Mouse (Mus musculus): ENCODE measurements at regions not wholly inside any gene's neighbourhood (a gene's known extent, or its start where the extent isn't known, plus 50 kb on each side); places are given as distances from the start of the nearest gene placed in this dataset.
A peak's percentile ranks its signal among the peaks of the same experiment; 100 is the strongest.

GRCm38 (mm10) chr13:60002098-60002497 lies 175.1 kb downstream of the Gas1 start:
- no peak for ATAC-seq (ENCODE audit: low FRiP score)
- no peak overlapping the region for H3K27ac ChIP-seq (ENCODE audit: low read depth, low read length)
- H3K4me3 ChIP-seq (ENCODE audit: low read depth, low read length) = no peak overlapping the region
- H3K36me3 ChIP-seq (ENCODE audit: control insufficient read depth, insufficient read depth, low read length) = no peaks in the 10 kb centered on the region
- peak; percentile 39 for DNase-seq (ENCODE audit: low spot score, missing footprints)
- H3K27me3 ChIP-seq (ENCODE audit: control insufficient read depth, insufficient read depth, low read length) = no peaks in the 10 kb centered on the region
- H3K9me3 ChIP-seq (ENCODE audit: control insufficient read depth, low read length) = no peaks in the 10 kb centered on the region
- no peak overlapping the region for H3K9ac ChIP-seq (ENCODE audit: low read length)
- WGBS = 91% methylated on average over 8 of the region's 8 CpGs
- no peaks in the 10 kb centered on the region for H3K4me1 ChIP-seq (ENCODE audit: control insufficient read depth, insufficient read depth, low read length)
- H3K4me2 ChIP-seq = no peak overlapping the region

- WGBS = 55% methylated on average over 4 of the region's 4 CpGs
- Histone ChIP-seq H3K27ac (ENCODE audit: low read depth, low read length) (no peak overlapping the region), H3K9ac (ENCODE audit: low read length) (no peak overlapping the region), H3K4me1 (ENCODE audit: control insufficient read depth, insufficient read depth, low read length) (no peaks in the 10 kb centered on the region), H3K36me3 (ENCODE audit: control insufficient read depth, insufficient read depth, low read length) (no peaks in the 10 kb centered on the region), H3K9me3 (ENCODE audit: control insufficient read depth, low read length) (no peaks in the 10 kb centered on the region), H3K27me3 (ENCODE audit: control insufficient read depth, insufficient read depth, low read length) (no peaks in the 10 kb centered on the region), H3K4me3 (ENCODE audit: low read depth, low read length) (no peak overlapping the region), H3K4me2 (no peak overlapping the region)
- DNase-seq (ENCODE audit: low spot score, missing footprints) (no peak), ATAC-seq (ENCODE audit: low FRiP score) (no peak)
These were observed 175.5 kb downstream of the Gas1 start for GRCm38 (mm10) chr13:60001637-60002036.

GRCm38 (mm10) chr13:60000618-60001347 lies 176.4 kb downstream of the Gas1 start:
- no peak for ATAC-seq (ENCODE audit: low FRiP score)
- Histone ChIP-seq H3K36me3 (ENCODE audit: control insufficient read depth, insufficient read depth, low read length) (no peaks in the 10 kb centered on the region), H3K4me3 (ENCODE audit: low read depth, low read length) (no peak overlapping the region), H3K4me2 (no peak overlapping the region), H3K4me1 (ENCODE audit: control insufficient read depth, insufficient read depth, low read length) (no peaks in the 10 kb centered on the region), H3K9me3 (ENCODE audit: control insufficient read depth, low read length) (no peaks in the 10 kb centered on the region), H3K27me3 (ENCODE audit: control insufficient read depth, insufficient read depth, low read length) (no peaks in the 10 kb centered on the region), H3K27ac (ENCODE audit: low read depth, low read length) (no peak overlapping the region), H3K9ac (ENCODE audit: low read length) (no peak overlapping the region)
- 53% methylated on average over 8 of the region's 8 CpGs for WGBS
- DNase-seq (ENCODE audit: low spot score, missing footprints) = peak; percentile 56

GRCm38 (mm10) chr13:59997431-59997830 lies 174.5 kb upstream of the Tut7 start:
- H3K36me3 ChIP-seq (ENCODE audit: control insufficient read depth, insufficient read depth, low read length) = no peaks in the 10 kb centered on the region
- no peak overlapping the region for H3K9ac ChIP-seq (ENCODE audit: low read length)
- DNase-seq (ENCODE audit: low spot score, missing footprints) (no peak), ATAC-seq (ENCODE audit: low FRiP score) (no peak)
- H3K9me3 ChIP-seq (ENCODE audit: control insufficient read depth, low read length) = no peaks in the 10 kb centered on the region
- H3K4me2 ChIP-seq = no peak overlapping the region
- no peak overlapping the region for H3K27ac ChIP-seq (ENCODE audit: low read depth, low read length)
- H3K4me3 ChIP-seq (ENCODE audit: low read depth, low read length) = no peak overlapping the region
- 92% methylated on average over 3 of the region's 3 CpGs for WGBS
- H3K4me1 ChIP-seq (ENCODE audit: control insufficient read depth, insufficient read depth, low read length) = no peaks in the 10 kb centered on the region
- no peaks in the 10 kb centered on the region for H3K27me3 ChIP-seq (ENCODE audit: control insufficient read depth, insufficient read depth, low read length)

- H3K36me3 ChIP-seq (ENCODE audit: control insufficient read depth, insufficient read depth, low read length) = no peaks in the 10 kb centered on the region
- no peak overlapping the region for H3K4me3 ChIP-seq (ENCODE audit: low read depth, low read length)
- no peak overlapping the region for H3K27ac ChIP-seq (ENCODE audit: low read depth, low read length)
- H3K4me2 ChIP-seq = no peak overlapping the region
- no peaks in the 10 kb centered on the region for H3K4me1 ChIP-seq (ENCODE audit: control insufficient read depth, insufficient read depth, low read length)
- H3K9me3 ChIP-seq (ENCODE audit: control insufficient read depth, low read length) = no peaks in the 10 kb centered on the region
- WGBS = 87% methylated on average over 13 of the region's 13 CpGs
- no peaks in the 10 kb centered on the region for H3K27me3 ChIP-seq (ENCODE audit: control insufficient read depth, insufficient read depth, low read length)
- no peak overlapping the region for H3K9ac ChIP-seq (ENCODE audit: low read length)
- no peak for ATAC-seq (ENCODE audit: low FRiP score)
- DNase-seq (ENCODE audit: low spot score, missing footprints) = peak; percentile 49
These were observed 173.3 kb upstream of the Tut7 start for GRCm38 (mm10) chr13:59996146-59996814.

- no peaks in the 10 kb centered on the region for H3K27me3 ChIP-seq (ENCODE audit: control insufficient read depth, insufficient read depth, low read length)
- H3K9me3 ChIP-seq (ENCODE audit: control insufficient read depth, low read length) = no peaks in the 10 kb centered on the region
- no peak overlapping the region for H3K4me2 ChIP-seq
- H3K27ac ChIP-seq (ENCODE audit: low read depth, low read length) = no peak overlapping the region
- no peaks in the 10 kb centered on the region for H3K4me1 ChIP-seq (ENCODE audit: control insufficient read depth, insufficient read depth, low read length)
- no peak overlapping the region for H3K9ac ChIP-seq (ENCODE audit: low read length)
- WGBS = 59% methylated on average over 11 of the region's 11 CpGs
- no peaks in the 10 kb centered on the region for H3K36me3 ChIP-seq (ENCODE audit: control insufficient read depth, insufficient read depth, low read length)
- no peak overlapping the region for H3K4me3 ChIP-seq (ENCODE audit: low read depth, low read length)
- DNase-seq (ENCODE audit: low spot score, missing footprints) (peak; percentile 84), ATAC-seq (ENCODE audit: low FRiP score) (peak; percentile 40; the same call in 1 of the 2 replicates)
These were observed 170.0 kb upstream of the Tut7 start for GRCm38 (mm10) chr13:59992780-59993501.

- ATAC-seq (ENCODE audit: low FRiP score) (no peak), DNase-seq (ENCODE audit: low spot score, missing footprints) (peak; percentile 80)
- Histone ChIP-seq H3K27me3 (ENCODE audit: control insufficient read depth, insufficient read depth, low read length) (no peaks in the 10 kb centered on the region), H3K9me3 (ENCODE audit: control insufficient read depth, low read length) (no peaks in the 10 kb centered on the region), H3K4me1 (ENCODE audit: control insufficient read depth, insufficient read depth, low read length) (no peaks in the 10 kb centered on the region), H3K27ac (ENCODE audit: low read depth, low read length) (no peak overlapping the region), H3K4me2 (no peak overlapping the region), H3K36me3 (ENCODE audit: control insufficient read depth, insufficient read depth, low read length) (no peaks in the 10 kb centered on the region), H3K4me3 (ENCODE audit: low read depth, low read length) (no peak overlapping the region), H3K9ac (ENCODE audit: low read length) (no peak overlapping the region)
These were observed 169.4 kb upstream of the Tut7 start for GRCm38 (mm10) chr13:59992346-59992745.

- DNase-seq (ENCODE audit: low spot score, missing footprints) (peak; percentile 82), ATAC-seq (ENCODE audit: low FRiP score) (no peak)
- no peak overlapping the region for H3K4me3 ChIP-seq (ENCODE audit: low read depth, low read length)
- no peaks in the 10 kb centered on the region for H3K9me3 ChIP-seq (ENCODE audit: control insufficient read depth, low read length)
- H3K27ac ChIP-seq (ENCODE audit: low read depth, low read length) = no peak overlapping the region
- 76% methylated on average over 10 of the region's 10 CpGs for WGBS
- H3K9ac ChIP-seq (ENCODE audit: low read length) = no peak overlapping the region
- H3K36me3 ChIP-seq (ENCODE audit: control insufficient read depth, insufficient read depth, low read length) = no peaks in the 10 kb centered on the region
- no peak overlapping the region for H3K4me2 ChIP-seq
- no peaks in the 10 kb centered on the region for H3K27me3 ChIP-seq (ENCODE audit: control insufficient read depth, insufficient read depth, low read length)
- H3K4me1 ChIP-seq (ENCODE audit: control insufficient read depth, insufficient read depth, low read length) = no peaks in the 10 kb centered on the region
These were observed 167.7 kb upstream of the Tut7 start for GRCm38 (mm10) chr13:59990402-59991280.
